Mouse (Mus musculus) frontal cortex, postnatal 25 days (tissue): ENCODE data around the gene Cfap45.

Experiments
- DNase-seq, 2 experiments: peaks; one replicate each; pipeline ENCODE4 v3.0.0; 2022; ENCODE audit warnings: low spot score in 2 of 2

The Cfap45 gene

DNA sequence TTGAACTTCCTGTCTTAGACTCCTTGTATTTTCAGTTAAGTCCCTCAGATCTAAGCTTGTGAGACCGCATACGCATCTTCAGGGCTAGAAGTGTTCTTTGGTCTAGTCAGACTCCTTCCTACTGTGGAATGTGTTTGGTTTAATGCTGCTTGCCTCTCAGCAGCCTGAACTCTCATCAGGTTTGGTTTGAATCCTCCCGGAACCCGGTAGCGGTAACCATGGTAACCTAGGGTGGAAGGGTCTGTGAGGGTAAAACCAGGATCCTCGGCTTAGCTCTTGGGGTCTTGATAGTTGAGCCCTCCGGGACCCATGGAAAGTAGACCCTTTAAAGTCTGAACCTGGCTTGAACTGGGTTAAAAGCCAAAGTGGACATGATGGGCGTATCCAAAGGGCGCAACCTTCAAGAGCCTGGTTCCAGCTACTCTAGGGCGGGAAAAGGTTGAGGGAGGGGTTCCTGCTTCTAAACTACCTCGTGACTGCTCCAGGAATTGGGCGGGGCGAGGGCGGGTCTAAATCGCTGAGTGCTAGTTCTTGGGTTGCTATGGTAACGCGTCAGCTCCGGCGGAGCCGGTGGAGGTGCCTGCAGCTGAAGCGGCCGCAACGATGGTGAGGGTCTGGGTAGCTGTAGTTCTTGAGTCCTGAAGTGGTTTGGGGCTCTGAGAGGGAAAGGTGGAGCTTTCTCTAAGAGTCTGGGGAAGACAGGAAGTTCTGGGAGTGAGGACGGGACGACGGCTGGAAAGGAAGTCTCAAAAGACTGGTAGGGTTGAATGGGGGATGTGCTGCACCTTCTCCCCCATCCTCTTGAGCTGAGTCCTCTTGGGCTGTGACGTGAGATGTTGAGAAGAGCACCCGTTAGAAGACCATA, at the start of gene Cfap45:
TSS of gene Cfap45 (plus strand) at position 226 of the 865 bp plus-strand sequence.
- DNase-seq, result peak; percentile 58 to 68

- DNase-seq, result no peak
Measured at GRCm38 (mm10) chr1:172472909-172473308, 47.7 kb upstream of the Cfap45 start.

DNA sequence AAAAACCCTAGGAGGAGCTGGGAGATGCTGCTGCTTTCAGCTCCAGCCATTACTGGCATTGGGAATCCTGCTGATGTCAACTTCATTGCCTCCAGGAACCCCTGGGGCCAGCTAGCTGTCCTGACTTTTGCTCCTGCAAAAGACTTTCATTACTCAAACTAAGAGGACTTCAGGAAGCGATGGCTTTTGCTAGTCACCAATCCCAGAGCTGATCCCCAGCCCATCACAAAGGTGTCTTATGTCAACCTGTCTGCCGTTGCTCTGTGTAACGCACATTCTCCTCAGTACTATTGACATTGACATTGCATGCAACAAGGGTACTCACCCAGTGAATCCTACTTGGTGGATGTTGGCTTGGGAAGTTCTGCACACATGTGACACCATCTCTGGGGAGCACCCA, 46.4 kb upstream of the Cfap45 start:
- no peak for DNase-seq

DNA sequence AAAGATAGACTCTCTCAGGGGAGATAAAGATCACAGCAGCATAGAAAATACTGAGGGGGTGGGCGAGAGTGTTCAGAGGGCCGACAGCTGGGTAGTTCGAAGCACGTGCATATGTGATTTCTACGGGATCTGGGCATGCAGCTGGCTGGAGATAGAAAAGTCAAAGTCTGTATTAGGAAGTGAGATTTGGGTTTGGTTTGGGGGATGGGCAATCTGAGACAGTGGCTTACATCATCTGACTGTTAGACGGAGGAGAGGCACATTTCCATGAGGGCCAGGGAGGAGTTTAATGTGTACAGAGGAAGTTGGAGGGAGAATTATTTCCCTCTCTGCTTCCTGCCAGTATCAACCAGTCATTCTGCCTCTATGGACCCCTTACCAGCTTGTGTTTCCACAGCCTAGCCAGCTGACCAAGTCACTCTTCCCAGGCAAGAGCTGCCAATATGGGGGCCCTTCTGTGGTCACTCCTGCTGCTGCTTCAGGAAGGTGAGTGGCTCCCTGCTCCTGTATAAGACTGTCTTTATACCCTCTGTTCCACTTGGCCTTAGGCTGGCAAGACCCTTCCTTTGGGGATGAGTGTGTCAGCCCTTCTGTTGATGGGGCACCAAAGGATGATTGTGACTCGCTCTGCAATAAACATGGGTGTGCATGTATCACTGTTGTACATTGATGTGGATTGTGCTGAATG, 45.4 kb upstream of the Cfap45 start, which contains the start of gene Slamf9:
TSS of gene Slamf9 (plus strand) at position 305 of the 688 bp plus-strand sequence.
- DNase-seq, result no peak

DNA sequence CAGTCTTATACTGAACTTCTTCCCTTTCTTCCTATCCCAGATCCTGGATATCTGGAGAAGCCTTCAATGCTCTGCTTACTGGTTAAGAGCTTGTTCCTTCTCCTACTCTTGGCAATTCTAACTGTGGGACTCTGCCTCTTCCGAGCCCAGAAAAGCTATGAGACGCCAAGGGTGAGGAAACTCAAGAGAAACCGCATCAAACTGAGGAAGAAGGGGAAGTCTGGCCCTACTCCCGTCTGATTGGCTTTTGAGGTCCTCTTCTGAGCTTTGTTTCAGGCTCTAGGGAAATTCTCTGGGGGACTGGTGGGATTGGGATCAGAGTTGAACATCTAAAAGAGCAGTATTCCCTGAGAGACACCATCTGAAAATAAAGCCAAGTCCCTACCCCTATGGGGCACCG, 42.6 kb upstream of the Cfap45 start:
- DNase-seq, result no peak

DNA sequence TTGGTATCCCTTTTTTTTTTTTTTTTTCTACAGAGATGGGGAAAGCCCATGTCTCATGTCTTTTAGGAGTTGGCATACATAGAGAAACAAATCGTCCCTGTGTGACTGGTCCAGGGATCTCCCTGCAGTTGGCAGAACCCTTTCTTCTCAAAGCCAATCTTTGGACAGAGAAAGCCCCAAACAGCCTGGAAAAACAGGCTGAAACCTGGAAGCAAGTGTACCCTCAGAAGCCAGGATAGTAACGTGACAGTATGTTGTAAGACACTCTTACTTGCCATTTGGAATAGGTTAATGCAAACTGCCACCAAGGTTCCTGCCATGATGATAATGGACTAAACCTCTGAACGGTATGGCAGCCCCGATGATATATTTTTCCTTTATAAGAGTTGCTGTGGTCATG, 40.2 kb upstream of the Cfap45 start:
- DNase-seq, result no peak

GRCm38 (mm10) chr1:172481111-172481510, 39.5 kb upstream of the Cfap45 start:
- DNase-seq, result no peak

DNA sequence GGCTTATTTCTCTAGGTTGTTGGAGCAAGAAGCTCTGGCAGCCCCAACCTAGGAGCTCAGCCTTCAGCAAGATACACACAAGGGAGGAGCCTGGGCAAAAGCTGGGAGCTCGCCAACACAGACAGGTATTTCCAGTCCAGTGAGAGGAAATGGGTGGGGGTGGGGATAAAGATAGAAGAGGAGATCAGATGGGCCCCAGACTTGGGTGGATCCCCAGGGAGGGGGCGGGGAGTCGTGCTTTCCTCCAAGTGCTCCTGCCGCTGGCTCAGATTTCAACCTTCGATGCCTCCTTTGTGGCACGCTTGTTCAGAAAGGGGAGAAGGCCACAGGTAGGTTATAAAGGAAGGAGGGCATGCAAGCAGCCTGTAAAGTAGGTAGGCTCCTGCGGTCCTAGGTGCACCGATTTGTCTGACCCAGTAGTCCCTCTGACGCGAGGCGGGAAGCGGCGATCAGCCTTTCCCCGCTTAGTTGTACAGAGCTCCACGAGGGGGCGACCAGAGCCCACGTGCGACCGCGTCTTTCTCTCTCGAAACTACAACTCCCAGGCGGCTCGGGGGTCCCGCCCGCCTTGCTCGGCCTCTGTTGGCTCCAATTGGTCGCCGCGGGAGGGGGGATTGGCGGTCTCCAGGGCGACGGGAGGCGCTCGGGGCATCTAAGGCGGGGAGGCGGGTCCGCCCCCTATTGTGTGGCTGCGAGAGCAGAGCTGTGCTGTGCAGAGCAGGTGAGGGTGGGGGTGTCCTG, 38.9 kb upstream of the Cfap45 start, which contains the start of gene Igsf9:
TSS of gene Igsf9 (plus strand) at position 249 of the 741 bp plus-strand sequence.
- DNase-seq, result peak; percentile 83 to 85

- DNase-seq, result no peak
Measured at GRCm38 (mm10) chr1:172482518-172483360, 37.9 kb upstream of the Cfap45 start.

DNA sequence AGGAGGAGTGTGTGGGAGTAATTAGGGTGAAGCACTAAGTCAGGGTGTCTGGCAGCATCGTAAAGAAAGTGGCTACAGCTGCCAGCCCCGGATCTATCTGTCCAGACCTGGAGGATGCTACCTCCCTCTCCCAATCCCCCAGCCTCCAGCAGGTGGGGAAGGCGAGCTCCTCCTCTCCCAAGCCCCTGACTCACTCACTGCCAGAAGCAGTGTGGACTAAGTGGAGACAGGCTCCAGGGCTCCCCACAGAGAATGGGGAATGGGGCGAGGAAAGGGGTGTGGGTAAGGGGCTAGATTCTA, 37.3 kb upstream of the Cfap45 start:
- DNase-seq, result no peak

GRCm38 (mm10) chr1:172484236-172484635, 36.4 kb upstream of the Cfap45 start:
- DNase-seq, result no peak

- no peak for DNase-seq
Measured at GRCm38 (mm10) chr1:172484671-172485070, 35.9 kb upstream of the Cfap45 start.

DNA sequence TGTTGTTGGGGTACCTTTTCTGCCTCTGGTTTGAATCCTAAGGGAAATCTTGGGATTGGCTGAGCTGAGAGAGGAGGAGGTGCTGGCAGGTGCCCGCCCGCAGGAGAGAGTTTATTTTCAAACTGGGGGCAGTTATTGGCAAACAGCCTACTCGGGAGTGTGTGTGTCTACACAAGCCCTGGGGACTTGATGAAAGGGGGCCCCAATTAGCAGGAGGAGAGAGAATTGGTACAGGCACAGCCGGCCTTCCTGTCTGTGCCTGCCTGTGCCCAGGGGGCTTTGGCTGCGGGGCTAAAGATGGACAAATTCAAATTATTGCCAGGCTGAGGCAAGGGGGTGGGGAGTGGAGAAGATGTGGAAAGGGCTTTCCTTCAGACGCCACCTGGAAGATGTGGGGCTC, 34.8 kb upstream of the Cfap45 start:
- no peak for DNase-seq

DNA sequence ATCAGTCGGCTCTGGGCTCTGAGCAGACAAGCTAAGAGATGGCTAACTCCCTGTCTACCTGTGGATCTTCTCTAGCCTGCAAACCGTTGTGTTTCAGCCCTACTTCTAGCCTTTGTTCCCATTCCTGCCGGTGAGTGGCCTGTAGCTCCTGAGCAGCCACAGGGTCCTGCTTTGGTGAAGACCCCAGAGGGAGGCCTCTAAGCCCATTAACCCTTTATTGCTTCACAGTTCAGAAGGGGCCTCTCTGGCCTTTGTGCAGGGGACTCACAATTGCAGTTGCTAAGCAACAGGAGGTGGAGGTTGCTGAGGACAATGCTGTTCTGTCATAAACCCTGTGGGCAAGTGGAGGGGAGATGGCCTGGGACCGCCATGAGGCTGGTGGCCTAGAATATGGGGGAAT, 34.4 kb upstream of the Cfap45 start:
- DNase-seq, result no peak

DNA sequence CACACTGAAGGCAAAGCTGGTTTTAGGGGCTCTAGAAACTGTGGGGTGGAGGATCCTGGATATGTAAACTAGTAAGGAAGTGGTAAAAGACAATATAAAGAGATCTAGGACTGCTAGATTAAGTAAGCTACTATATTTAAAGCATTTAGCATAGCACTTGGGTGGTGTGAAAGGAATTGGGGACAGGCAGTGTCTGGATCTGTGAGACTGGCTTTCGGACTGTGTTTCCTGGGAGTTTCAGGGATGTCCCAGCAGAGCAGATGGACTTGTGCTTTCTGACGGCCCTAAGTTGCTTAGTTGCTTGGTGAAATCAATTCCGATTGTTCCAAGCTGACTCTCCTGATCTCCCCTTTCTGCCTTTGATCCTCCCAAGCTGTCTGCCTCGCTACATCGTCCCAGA, 34.0 kb upstream of the Cfap45 start:
- DNase-seq, result no peak

DNA sequence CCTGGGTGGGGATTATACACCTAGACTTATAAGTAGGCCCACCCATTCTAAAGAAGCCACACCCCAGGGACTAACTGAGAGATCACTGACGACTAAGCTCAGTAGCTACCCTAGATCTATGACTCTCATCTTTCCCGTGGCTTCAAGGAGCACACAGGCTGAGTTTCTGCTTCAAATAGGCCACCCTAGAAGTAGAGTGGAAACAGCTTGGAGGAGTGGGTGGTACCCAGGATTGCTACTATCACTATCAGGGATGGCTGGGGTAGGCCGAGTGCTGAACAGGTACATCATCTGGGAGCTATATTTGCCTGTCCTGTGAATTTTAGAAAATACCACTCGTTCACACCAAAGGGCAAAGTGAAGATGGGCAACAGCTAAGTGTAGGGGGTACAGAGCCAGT, 32.7 kb upstream of the Cfap45 start:
- no peak for DNase-seq

DNA sequence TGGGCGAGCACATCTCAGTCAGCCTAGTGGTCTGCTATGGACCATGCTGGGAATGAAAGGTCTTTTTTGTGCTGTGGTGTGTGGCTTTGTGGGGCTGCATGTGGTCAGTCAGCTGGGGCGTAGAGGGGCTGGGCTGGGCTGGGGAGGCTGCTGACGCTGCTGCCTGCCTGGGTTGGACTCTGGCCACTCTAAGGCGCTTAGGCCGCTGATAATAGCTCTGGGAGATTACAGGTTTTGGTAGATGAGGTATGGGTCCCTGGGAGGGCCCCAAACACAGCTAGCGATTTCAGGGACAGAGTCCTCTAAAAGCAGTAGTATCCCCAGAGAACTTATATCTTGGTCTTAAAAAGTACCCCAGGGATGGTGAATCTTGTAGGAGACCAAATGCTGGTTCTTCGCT, 31.8 kb upstream of the Cfap45 start:
- DNase-seq, result no peak

- no peak for DNase-seq
Measured at GRCm38 (mm10) chr1:172489585-172490250, 30.9 kb upstream of the Cfap45 start.

- peak; percentile 93 to 94 for DNase-seq
Measured at GRCm38 (mm10) chr1:172490261-172490661, 30.3 kb upstream of the Cfap45 start.

GRCm38 (mm10) chr1:172492047-172492446, 28.6 kb upstream of the Cfap45 start:
- no peak for DNase-seq

DNA sequence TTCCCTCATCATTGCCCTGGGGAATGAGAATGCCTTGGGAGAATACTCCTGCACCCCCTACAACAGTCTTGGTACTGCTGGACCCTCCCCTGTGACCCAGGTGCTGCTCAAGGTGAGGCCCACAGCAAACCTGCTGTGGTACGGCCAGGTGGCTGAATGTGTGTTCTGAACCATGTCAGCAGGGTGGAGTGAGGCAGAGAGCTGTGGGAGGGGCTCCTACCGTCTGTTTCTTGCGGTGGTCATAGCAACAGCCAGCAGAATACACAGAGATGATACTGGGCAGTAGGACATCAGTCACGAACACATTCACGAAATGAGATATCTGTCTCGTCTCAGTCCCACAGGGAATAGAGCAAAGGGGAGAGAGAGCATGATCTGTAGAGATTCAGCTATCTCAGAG, 27.1 kb upstream of the Cfap45 start:
- no peak for DNase-seq
